Mouse (Mus musculus): ENCODE results near the gene Klf15. TPM values are rescaled to one million over a fixed set of nuclear protein-coding genes. Genes with fewer than 3 reads are reported as not detected.

Klf15 gene
- polyA plus RNA-seq, 1 experiment from 2014 or later = 3.1 TPM

DNA sequence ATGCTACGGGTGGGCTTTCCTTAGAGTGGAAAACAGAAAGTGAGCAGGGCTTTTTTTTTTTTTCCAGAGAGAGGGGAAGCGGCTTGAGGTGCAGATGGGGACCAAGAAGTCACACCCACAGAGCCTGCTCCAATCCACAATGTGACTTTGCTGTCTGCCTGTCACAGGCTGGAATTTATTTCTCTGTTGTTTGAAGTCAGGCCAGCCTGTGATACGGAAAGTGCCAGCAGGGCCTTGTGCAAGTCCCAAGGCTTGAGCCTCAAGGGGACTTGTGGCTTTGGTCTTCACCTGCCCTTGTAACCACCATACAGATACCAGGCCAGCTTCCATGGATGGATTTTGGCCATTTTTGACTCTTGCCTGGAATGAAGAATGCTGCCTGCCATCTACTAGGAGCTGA lies 56.5 kb downstream of the Klf15 start:
- WGBS = 65% methylated on average over 3 of the region's 3 CpGs
- no peaks in the 10 kb centered on the region for H3K4me1 ChIP-seq (ENCODE audit: control insufficient read depth, insufficient read depth, low read length)
- no peaks in the 10 kb centered on the region for H3K36me3 ChIP-seq (ENCODE audit: control insufficient read depth, insufficient read depth, low read length)
- ATAC-seq (ENCODE audit: insufficient read depth, low FRiP score, low TSS enrichment) (no peak), DNase-seq (ENCODE audit: low spot score) (no peak)
- no peak overlapping the region for H3K9ac ChIP-seq (ENCODE audit: low read length)
- no peaks in the 10 kb centered on the region for H3K9me3 ChIP-seq (ENCODE audit: control insufficient read depth, low read length)
- no peak overlapping the region for H3K27ac ChIP-seq (ENCODE audit: low read depth, low read length)
- no peaks in the 10 kb centered on the region for H3K27me3 ChIP-seq (ENCODE audit: control insufficient read depth, insufficient read depth, low read length)
- no peak overlapping the region for H3K4me2 ChIP-seq (ENCODE audit: low read depth)
- H3K4me3 ChIP-seq (ENCODE audit: low read depth, low read length) = no peak overlapping the region

DNA sequence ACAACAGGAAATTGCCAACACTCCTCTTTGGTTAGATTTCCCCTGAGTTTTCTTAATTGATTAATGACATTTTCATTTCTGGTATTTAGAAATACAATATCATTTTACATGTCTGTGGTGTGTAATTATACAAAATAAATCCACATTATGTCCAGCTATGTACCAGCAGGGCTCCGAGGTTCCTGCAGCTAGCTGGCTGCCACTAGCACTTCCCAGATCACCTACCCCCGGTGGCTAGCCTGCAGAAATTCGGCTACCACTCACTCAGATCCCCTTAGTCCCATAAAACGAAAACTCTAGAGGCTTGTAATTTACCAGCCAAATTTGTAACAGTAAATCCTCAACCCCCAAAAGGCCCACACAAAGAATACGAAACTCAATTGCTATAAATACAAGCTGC lies 57.0 kb downstream of the Klf15 start:
- no peak overlapping the region for H3K9ac ChIP-seq (ENCODE audit: low read length)
- ATAC-seq (ENCODE audit: insufficient read depth, low FRiP score, low TSS enrichment) (no peak), DNase-seq (ENCODE audit: low spot score) (no peak)
- no peak overlapping the region for H3K4me2 ChIP-seq (ENCODE audit: low read depth)
- WGBS = 61% methylated on average over 5 of the region's 5 CpGs
- no peak overlapping the region for H3K27ac ChIP-seq (ENCODE audit: low read depth, low read length)
- H3K36me3 ChIP-seq (ENCODE audit: control insufficient read depth, insufficient read depth, low read length) = no peaks in the 10 kb centered on the region
- H3K4me3 ChIP-seq (ENCODE audit: low read depth, low read length) = no peak overlapping the region
- no peaks in the 10 kb centered on the region for H3K27me3 ChIP-seq (ENCODE audit: control insufficient read depth, insufficient read depth, low read length)
- no peaks in the 10 kb centered on the region for H3K4me1 ChIP-seq (ENCODE audit: control insufficient read depth, insufficient read depth, low read length)
- no peaks in the 10 kb centered on the region for H3K9me3 ChIP-seq (ENCODE audit: control insufficient read depth, low read length)

Other genes starting within 250 kb of the Klf15 start
- gene Vmn1r53, start 238.1 kb upstream of the Klf15 start, polyA plus RNA-seq (2014; fragmentation: Nextera tagmentation; extraction: Ambion mirVana) = not detected in 2 replicates
- gene Vmn1r54, start 216.3 kb upstream of the Klf15 start, polyA plus RNA-seq (2014; fragmentation: Nextera tagmentation; extraction: Ambion mirVana) = not detected in 2 replicates
- gene BC048671, start 161.4 kb upstream of the Klf15 start, polyA plus RNA-seq (2014; fragmentation: Nextera tagmentation; extraction: Ambion mirVana) = not detected in 2 replicates
- not detected in 2 replicates for gene Chst13, start 137.4 kb upstream of the Klf15 start, polyA plus RNA-seq (2014; fragmentation: Nextera tagmentation; extraction: Ambion mirVana)
- gene Uroc1, start 129.3 kb upstream of the Klf15 start, polyA plus RNA-seq (2014; fragmentation: Nextera tagmentation; extraction: Ambion mirVana) = not detected in 2 replicates
- gene Zxdc, start 93.1 kb upstream of the Klf15 start, polyA plus RNA-seq (2014; fragmentation: Nextera tagmentation; extraction: Ambion mirVana) = 11.5 and 15.1 TPM in 2 replicates
- 0.96 and 1.2 TPM in 2 replicates for gene Cfap100, start 33.8 kb upstream of the Klf15 start, polyA plus RNA-seq (2014; fragmentation: Nextera tagmentation; extraction: Ambion mirVana)
- gene Aldh1l1, start 23.9 kb downstream of the Klf15 start, polyA plus RNA-seq (2014; fragmentation: Nextera tagmentation; extraction: Ambion mirVana) = 0.97 and 2.7 TPM in 2 replicates
- 2.7 and 3.1 TPM in 2 replicates for gene Slc41a3, start 142.1 kb downstream of the Klf15 start, polyA plus RNA-seq (2014; fragmentation: Nextera tagmentation; extraction: Ambion mirVana)

All from neural tube, embryonic 11.5 days (tissue).